In genomic region chr11:41728839-41729238, GRCm38 (mm10) we compare ENCODE assay signal across 17 mouse cellular contexts.
"Had no signal": no experiment of that assay in that cellular context is flagged by ENCODE, and none has a peak within 500 bp of the region (broad histone marks: within the 10 kb centered on the region; RNA-seq: fewer than 3 reads in every experiment).

No protein-coding gene starts in this region.

- H3K4me2 ChIP-seq: liver, embryonic 13.5 days; neural tube, embryonic 13.5 days; stomach, embryonic 15.5 days had no signal

- H3K27me3 ChIP-seq: liver, embryonic 13.5 days; neural tube, embryonic 13.5 days; stomach, embryonic 15.5 days had no signal

- ATAC-seq: intestine, postnatal 0 days had no signal

- H3K4me1 ChIP-seq: liver, embryonic 13.5 days; neural tube, embryonic 13.5 days; stomach, embryonic 15.5 days had no signal

- H3K36me3 ChIP-seq: liver, embryonic 13.5 days; neural tube, embryonic 13.5 days; stomach, embryonic 15.5 days had no signal

- H3K9ac ChIP-seq: liver, embryonic 13.5 days; neural tube, embryonic 13.5 days; stomach, embryonic 15.5 days had no signal

- H3K9me3 ChIP-seq: liver, embryonic 13.5 days; neural tube, embryonic 13.5 days; stomach, embryonic 15.5 days had no signal

- DNase-seq: kidney, adult 2 months; kidney, postnatal 36 days; layer of hippocampus, postnatal 36 days; liver, embryonic 13.5 days; lung, adult 2 months; lung, postnatal 14 days; lung, postnatal 4 days; retina, postnatal 1 day; right cerebral cortex, postnatal 25 days; spleen, adult 18-20 months; thymus, postnatal 25 days had no signal

- H3K4me3 ChIP-seq: left cerebral cortex, adult 2 months; liver, embryonic 13.5 days; myocyte; neural tube, embryonic 13.5 days; stomach, embryonic 15.5 days had no signal

- H3K27ac ChIP-seq: kidney, postnatal 0 days; left cerebral cortex, adult 2 months; liver, embryonic 13.5 days; neural tube, embryonic 13.5 days; stomach, embryonic 15.5 days had no signal
